Mouse (Mus musculus): Measurements from ENCODE around the gene Cox14.
"Not testable (repeated sequence)": the region's sequence is repeated elsewhere in the genome, so short reads cannot be mapped to it uniquely, and the experiment has no call there.

Cox14 gene

DNA sequence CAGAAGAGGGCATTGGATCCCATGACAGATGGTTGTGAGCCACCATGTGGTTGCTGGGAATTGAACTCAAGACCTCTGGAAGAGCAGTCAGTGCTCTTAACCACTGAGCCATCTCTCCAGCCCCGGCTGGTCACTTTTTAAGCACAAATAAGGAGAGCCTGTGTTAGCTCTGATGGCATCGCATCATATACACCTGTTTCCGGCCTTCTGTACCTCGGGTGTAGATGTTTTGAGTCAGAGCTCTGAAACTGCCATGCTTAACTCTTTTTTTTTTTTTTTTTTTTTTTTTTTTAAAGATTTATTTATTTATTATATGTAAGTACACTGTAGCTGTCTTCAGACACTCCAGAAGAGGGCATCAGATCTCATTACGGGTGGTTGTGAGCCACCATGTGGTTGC is 1.6 kb downstream of the Cox14 start:
- DNase-seq (ENCODE audit: low spot score) = not testable (repeated sequence)

DNA sequence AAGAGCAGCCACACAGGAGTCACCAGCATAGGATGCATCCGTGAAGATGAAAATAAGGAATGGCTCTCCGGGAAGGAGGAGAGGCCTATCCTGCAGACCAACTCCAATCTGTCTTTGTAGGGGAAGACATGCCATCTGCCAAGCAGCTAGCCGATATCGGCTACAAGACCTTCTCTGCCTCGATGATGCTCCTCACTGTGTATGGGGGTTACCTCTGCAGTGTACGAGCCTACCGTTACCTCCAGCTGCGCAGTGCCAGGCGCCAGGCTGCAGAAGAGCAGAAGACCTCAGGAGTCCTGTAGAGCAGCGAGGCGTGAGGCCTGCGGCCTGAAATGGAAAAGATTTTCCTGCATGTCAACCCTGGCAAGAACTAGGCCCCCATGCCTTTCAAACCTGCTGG is 2.1 kb downstream of the Cox14 start:
- no peak for DNase-seq (ENCODE audit: low spot score)

DNA sequence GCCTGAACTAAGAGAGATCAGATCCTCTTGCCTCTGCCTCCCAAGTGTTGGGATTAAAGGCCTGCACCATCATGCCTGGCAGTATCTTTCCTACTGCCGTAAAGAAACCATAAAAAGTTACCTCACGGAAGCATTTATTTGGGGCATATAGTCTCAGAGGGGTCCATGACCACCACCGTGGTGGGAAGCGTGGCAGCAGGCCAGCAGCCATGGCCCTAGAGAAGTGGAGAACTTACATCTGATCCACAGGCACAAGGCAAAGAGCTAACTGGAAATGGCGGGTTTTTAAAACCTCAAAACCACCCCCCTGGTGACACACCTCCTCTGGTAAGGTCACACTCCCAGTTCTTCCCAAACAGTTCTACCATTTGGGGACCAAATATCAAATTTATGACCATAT is 2.8 kb downstream of the Cox14 start:
- no peak for DNase-seq (ENCODE audit: low spot score)

DNA sequence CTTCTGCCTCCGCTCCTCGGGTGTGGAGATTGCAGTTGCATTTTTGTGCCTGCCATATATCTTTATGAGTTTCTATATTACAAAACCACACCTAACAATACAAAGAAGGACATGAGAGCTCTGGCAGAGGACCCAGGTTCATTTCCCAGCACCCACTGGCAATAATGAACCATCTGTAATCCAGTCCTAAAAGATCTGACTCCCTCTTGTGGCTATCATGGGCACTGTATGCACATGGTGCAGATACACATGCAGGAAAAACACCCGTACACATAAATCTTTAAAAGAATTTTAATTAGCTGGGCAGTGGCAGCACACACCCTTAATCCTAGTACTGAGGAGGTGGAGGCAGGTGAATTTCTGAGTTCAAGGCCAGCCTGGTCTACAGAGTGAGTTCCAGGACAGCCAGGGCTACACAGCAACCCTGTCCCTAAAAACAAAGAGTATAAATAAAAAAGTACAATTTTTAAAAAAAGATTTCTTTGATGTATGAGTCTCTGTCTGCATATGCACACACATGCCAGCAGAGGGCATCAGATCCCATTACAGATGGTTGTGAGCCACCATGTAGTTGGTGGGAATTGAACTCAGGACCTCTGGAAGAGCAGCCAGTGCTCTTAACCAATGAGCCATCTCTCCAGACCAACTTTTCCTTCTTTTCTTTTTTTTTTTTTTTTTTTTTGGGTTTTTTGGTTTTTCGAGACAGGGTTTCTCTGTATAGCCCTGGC is 3.8 kb downstream of the Cox14 start:
- no peak for DNase-seq (ENCODE audit: low spot score)

DNA sequence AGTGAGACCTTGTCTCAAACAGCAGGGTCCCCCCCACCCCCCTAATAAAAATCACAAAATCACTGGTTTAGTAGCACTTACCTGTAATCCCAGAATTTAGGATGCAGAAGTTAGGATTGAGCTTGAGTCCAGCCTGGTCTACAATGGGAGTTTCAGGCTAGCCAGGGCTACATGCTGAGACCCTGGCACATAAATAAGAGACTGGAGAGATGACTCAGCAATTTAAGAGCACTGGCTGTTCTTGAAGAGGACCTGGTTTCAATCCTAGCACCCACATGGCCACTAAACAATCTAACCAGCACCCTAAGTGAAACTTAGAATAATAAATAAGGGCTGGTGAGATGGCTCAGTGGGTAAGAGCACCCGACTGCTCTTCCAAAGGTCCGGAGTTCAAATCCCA is 5.7 kb downstream of the Cox14 start:
- DNase-seq (ENCODE audit: low spot score) = no peak

DNA sequence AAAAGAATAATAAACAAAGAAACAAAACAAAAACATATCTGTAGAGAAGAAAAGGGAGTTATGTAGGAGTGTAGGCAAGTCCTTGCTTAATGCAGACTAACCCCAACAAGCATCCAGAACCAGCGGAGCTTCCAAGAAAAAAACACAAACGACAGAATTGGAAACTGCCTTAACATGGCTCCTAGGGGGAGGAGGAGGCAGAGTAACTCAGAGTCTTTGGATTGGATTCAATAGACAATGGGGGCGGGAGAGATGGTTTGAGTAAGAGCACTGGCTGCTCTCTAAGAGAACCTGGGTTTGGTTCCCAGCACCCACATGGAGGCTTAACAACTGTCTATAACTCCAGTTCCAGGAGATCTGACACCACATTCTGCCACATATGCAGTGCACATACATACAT is 6.3 kb downstream of the Cox14 start:
- no peak for DNase-seq (ENCODE audit: low spot score)

DNA sequence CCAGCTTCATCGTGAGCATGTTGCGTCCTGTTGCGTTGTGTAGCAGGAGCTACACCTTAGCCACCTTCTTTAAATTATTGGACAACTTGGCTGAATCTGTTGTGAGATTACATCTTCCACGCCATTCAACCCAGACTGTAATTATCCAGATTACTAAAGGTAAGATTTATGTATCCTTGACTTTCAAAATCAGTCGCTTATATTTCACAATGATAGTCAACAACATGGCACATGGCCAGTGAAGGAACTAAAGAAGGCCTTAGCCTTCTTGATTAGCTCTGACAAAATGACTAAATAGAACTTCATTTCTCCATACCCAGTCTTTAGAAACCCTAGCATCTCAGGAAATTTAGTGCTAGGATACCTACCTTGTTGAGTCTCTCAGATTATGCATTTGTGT is 7.8 kb downstream of the Cox14 start:
- DNase-seq (ENCODE audit: low spot score) = no peak

DNA sequence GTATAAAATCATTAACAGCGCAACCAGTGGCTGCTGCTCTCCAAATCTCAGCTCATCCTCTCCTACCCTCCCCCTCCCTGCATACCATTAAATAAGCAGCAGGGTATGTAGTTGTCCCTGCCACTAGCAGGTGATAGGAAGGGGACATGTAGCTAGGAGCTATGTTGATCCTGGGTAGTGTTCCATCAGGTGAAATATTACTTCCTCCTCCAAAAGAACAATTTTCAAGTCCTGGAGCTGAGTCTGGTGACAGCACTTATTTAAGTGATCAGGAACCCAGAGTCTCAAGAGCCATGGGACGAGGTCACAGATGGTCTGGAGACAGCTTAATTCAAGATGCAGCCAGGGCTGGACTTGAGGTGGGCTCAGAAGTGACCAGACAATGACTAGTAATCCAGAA is 10.2 kb downstream of the Cox14 start:
- no peak for DNase-seq (ENCODE audit: low spot score)

DNA sequence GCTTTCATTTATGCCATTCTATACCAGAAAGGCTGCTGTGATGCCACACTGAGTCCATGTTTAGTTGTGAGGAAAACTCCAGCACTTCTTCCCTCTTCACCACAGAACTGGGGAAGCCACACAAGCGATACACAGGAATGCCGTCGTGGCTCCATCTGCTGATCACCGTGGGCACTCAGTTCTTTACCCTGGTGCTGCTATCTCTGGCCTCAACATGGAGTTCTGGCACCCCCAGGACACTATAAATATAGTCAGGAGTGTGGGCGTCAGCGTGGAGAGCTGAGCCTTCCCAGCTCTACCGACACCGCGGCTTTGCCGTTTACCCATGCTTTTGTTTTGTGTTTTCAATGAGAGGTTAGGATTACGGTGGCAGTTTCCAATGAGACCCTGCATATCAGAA is 11.3 kb downstream of the Cox14 start:
- DNase-seq (ENCODE audit: low spot score) = no peak

DNA sequence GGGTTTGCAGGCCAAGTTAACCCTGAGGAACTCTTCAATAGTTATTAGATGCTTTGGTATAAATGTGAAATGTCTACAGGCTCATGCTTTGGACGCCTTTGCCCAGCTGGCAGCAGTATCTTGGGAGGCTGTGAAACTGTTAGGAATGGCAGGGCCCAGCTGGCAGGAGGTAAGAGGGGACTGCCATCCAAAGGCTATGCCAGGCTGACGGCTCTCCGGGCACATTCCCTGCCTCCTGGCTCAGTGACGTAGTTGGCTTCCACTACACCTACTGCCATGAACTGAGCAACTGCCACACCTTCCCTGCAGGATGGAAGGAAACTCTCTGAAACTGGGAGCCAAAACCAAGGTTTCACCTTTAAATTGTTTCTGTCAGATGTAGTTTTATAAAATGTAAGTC is 14.8 kb downstream of the Cox14 start:
- no peak for DNase-seq (ENCODE audit: low spot score)

DNA sequence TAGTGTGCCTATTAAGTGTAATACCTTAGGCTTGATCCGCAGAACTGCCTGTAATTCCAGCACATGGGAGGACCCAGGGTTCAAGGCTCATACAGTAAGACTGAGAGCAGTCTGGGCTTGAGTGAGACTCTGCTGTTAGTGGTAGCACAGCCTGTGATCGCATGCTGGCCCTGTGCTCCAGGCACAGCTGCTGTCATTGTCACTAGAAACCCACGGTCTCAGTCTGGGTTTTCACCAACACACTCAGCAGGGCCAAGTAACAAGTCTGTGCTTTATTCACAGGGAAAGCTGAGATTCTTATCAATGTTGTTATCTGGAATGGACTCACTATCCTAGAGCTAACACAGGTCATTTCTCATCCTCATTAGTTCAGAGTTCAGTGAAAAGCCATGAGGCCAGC is 28.8 kb downstream of the Cox14 start:
- no peak for DNase-seq (ENCODE audit: low spot score)

DNA sequence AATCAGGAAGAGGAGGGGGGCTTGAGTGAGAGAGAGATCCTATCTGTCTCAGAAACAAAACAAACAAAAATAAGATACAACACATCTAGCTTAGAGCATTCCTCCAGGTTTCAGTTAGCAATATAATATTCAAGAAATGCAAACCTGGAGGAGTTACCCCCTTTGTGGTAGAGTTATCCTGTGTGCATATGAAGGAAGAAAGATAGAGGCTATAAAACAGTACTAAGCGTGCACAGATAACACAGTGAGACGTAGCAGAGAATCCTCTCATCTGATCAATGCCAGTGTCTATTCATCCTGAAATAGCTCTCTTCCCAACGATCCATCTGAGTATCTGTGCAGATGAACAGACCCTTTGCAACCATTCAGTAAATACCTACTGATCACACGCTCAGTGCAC is 42.0 kb downstream of the Cox14 start:
- DNase-seq (ENCODE audit: low spot score) = no peak

DNA sequence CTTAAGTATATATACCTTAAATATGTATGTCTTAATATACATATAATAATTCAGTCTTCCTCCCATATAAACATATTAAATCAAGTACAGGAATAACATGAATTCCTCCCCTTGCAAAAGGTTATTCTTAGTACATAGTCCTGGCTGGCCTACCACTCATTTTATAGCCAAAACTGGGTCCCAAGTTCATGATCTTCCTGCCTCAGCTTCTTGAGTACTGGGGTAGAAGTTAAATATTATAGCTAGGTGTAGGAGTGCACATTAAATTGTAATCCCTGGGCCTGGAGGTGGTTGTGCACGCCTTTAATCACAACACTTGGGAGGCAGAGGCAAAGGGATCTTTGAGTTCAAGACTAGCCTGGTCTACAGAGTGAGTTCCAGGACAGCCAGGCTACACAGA is 43.3 kb downstream of the Cox14 start:
- no peak for DNase-seq (ENCODE audit: low spot score)

DNA sequence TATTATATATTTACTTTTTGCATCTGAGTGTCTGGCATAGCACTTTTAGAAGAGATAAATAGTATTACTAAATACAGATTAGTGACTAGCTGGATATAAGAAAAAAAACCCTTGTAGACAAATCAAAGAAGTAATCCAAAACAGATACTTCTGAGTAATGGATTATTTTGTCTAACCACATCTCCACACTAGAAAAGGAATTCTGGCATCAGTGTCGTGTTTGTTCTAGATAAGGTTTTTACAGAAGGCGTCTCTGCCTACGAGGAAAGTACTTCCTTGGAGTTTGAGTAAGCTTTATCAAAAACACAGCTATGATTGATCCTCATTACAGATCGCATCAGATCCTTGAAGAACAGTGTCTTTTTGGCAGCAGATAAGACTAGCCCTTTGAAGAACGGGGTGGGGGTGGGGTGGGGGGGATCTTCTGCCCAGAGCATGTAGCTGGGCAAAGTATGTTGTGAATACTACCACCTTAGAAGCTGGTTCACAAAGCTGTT is 45.6 kb downstream of the Cox14 start:
- DNase-seq (ENCODE audit: low spot score) = no peak

DNA sequence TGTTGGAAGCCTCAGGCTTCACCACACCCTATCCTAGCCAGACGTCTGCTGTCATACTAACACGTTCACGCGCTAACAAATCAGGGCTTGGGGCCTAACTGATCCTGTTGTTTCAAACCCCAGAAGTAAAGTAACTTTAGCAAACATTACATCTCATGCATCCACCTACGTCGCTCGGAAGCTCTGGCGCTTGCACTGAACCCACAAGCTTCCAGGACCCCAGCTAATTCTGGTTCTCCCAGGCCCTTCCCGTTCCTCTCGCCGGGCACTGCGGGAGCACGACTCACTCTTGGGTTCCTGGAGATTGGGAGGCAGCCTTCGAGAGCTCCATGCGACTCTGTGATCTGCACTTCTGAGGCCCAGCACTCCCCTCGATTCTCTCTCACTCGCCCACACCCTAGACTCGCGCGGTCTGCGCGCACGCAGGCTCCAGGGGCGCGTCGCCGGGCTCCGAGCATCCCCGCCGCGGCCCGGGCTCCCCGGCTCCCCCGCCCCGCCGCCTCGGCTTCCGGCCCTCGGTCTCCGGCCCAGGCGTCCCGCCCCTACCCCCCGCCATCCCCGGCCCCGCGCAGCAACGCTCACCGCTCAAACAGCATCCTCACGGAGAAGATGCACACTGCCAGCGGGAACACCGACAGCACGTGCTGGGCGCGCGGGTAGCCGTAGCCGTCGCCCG is 46.3 kb downstream of the Cox14 start:
- peak; percentile 13 for DNase-seq (ENCODE audit: low spot score)

DNA sequence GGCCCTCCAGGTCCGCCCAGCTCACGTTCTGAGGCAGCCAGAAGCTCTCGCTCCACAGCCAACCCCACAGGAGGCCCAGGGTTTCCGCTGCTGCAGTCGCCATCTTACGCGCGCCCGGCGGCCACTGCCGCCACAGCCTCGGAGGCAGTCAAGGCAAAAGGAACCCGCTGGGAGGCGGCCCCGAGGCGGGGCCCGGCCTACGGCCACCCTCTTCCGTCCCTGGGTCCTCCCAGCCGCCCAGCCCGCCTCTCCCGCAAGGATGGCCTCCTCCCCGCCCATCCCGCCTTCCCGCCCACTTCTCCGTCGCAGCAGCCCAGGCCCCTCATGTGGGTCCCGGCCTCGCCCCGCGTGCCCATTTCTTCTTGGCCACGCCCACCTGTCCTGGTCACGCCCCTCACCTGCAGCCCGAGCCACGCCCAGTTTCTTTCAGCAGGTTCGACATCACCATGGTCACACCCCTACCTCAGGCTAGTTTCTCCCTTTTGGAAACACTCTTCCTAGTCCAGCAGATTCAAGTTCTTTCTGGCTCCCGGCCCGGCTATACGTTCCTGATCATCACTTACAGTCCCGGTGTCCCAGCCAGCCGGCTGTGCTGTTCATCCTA is 47.0 kb downstream of the Cox14 start:
- DNase-seq (ENCODE audit: low spot score) = peak; percentile 46

DNA sequence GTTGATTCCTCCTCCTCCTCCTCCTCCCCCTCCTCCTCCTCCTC is 47.3 kb downstream of the Cox14 start, which contains the start of gene Cers5:
Gene Cers5, minus strand, starts transcription at position 5 of the 44 bp plus-strand sequence.
- not testable (repeated sequence) for DNase-seq (ENCODE audit: low spot score)

DNA sequence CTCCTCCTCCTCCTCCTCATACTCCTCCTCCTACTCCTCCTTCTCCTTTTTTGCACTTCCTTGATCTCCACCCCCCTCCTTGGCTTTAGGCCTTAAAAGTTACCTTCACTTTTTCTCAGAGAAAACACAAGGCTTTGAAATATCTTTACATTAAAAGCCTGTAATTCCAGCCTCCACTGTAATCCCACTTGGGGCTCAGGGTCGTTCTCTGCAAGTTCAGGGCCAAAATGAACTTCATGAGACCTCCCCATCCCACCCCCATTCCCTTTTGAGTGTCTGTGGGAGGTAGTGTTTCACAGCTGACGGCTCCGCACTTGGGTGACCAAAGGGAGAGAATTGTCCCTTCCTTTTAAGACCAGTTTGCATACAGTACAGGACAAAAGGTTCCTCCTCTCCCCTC is 47.5 kb downstream of the Cox14 start:
- DNase-seq (ENCODE audit: low spot score) = no peak
